Mouse (Mus musculus) left cerebral cortex, postnatal 14 days (tissue): ENCODE measurements at regions not wholly inside any gene's neighbourhood (a gene's known extent, or its start where the extent isn't known, plus 50 kb on each side); places are given as distances from the start of the nearest gene placed in this dataset.
A peak's percentile ranks its signal among the peaks of the same experiment; 100 is the strongest.

ENCODE experiments used
- DNase-seq, 2 experiments: peaks; one replicate each; pipeline ENCODE4 v3.0.0; 2021 to 2022; ENCODE audit warnings: low spot score in 2 of 2, mixed read lengths in 1 of 2
- intact Hi-C: fragments of 180-260 bp; cut with DNase I; formaldehyde crosslinking; loops from one replicate; pipeline ENCODE4 v1.15.1; 2025

DNA sequence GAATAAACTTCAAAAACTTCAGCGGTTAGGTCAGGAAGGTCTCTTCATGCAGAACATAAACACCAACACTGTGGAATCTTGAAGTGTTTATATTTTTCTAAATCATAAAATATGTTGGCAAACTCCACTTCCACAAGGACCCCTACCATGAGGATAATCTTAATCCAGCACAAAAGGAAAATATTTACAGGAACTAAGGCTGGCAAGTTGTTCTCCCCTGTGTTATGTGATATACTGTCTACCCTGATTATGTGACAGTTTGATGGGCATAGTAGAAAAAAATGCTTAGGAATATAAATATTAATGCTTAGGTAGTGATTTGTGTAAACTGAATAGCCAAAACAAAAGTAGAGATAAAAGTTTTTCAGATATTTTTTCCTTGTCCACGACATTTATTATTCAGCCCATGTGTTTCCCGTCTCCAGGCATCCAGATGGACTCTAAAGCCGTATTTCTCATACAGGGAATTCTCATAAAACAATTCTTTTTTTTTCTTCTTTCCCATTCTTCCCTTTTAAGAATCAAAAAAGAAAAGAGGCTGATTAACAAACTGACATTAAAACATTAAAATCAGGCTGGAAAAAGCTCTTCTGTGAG is 311.2 kb upstream of the Cdh11 start:
- intact Hi-C loops = no loop called here
- no peak for DNase-seq

DNA sequence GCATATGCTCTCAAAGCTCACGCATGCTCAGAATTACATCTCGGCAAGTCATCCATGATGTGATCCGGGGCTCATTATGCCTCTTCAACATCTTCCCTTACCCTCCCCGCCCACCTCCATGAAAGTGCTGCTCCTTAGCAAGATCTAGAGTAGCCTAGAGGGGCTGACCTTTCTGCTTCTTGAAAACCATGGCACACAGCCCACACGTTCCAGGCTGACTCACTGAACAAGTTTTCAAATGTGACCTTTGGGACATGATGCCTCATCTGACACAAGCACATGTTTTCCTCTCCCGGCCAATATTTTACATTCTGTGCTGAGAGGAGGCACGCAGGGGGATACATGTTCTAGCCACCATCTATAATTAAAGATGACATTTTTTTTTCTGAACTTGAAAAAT is 340.1 kb upstream of the Cdh11 start:
- intact Hi-C loops = no loop called here
- DNase-seq = peak in 1 of 2 experiments; percentile 3

DNA sequence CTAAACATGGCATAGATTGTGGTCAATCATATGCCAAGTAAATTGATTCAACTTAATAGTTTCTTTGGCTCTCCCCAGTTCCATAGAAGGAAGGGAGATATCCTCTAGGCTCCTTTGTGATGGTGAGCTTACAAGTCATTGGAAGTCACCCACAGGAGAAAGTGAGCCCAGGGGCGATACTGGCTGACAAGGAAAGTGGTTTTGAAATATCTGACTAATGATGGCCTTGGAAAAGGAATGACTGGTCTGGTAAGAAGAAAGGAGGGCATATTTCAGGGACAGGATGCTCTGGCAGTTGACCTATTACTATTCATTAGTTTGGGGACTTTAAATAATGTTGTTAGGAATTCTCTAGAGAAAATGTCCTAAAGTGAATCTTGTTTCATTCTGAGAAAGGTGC is 352.7 kb upstream of the Cdh11 start:
- intact Hi-C loops = no loop called here
- DNase-seq = no peak

DNA sequence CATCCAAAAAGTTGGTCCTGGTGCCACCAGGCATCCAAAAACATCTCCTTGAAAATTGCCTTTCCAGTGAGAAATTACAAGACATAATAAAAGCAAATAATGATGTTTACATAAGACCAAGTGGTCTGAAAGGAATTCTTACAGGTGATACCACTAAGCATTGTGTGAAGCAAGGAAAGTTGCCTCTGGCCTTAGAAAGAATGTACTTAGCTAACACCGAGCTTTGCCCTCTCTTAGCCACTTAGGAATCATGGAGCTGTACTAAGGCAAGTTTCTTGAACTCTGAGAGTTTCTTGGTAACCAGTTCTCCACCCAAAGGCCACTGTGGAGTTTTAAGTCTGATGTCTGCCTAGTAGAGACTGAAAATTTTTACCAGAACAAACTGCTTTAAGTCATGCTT is 359.4 kb upstream of the Cdh11 start:
- no peak for DNase-seq
- intact Hi-C loops = no loop called here

DNA sequence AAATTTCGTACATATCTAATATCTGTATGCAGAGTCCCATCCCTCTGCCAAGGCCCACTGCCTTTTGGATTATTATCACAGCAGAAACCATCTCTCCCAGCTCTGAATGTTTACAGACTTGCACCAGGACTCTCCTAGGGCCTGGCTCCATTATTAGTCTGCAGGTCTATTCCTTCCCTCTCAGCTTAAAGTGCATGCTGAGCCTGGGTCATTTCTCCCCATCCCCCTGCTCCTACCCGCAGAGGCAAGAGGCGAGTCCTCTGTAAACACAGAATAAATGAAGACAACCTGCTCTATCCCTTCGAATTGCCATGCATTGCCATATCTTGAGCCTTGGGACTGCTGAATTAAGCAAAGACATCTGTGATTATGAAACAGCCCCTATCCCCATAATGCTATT is 362.6 kb upstream of the Cdh11 start:
- intact Hi-C loops = no loop called here
- no peak for DNase-seq

DNA sequence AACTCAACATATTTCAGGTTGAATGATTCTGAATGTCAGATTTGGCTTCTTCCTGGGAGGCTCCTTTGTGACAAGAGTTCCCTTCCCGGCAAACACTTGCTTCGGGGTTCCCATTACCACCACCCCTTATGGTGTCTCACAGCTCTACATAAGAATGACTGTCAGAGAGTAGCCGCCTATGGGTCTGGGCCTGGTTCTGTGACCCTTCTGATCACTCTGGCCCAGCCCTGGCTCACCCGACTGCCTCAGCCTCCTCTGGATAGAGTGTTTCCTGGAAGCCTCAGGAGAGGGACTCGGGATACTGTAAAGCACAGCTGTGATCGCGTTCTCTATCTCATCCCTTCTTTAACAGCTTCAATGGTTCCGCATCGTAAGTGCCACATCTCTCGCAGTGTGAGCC is 363.0 kb upstream of the Cdh11 start:
- DNase-seq = peak in 1 of 2 experiments; percentile 0
- intact Hi-C loops = no loop called here

DNA sequence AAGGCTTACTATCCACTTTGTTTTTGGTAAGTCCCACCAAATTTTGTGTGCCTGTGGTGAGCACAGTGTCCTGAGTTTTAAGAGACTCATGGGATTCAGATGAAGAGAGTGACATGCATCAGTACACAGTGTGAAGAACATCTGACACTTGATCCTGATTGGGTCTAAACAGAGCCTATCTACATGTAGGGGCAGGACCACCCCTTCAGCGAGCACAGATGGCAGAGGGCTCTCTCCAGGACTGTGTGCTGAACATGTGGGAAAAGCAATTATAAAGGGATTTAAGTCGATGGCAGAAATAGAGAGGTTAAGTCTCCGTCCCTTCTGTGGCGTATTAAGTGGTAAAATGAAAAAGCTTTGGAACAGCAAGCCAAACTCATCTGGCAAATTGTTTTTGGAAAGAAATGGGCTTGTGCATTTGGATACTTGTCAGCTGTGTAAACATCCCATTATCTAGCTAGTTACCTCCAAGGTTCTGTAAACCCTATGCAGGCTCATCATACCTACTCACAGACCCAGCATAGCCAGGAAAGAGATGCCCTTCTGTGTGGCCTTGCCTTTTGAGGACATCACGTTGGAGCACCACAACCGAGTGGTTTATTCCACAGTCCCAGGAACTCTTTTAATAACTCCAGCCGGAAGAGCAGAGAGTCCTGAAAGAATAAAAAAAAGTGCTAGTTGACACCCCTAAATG is 381.3 kb upstream of the Cdh11 start:
- intact Hi-C loops = no loop called here
- no peak for DNase-seq

DNA sequence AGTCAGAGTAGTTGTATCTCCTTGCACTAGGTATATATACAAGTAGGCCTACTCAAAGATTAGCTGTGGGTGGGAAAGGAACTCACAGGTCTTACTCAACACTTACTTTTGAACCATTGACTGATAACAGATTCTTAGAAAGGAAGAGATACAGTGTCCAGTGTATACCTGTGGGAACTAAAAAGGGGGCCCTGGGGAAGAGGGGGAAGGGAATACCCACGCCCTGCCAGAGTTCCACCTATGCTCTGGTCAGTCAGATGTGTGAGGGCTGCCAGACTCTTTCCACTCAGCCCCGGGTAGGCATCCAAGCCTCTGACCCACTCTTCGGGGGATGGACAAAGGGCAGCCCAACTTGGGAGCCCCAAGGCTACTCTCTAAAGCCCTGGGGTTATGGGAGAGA is 387.9 kb upstream of the Cdh11 start:
- intact Hi-C loops = no loop called here
- no peak for DNase-seq

DNA sequence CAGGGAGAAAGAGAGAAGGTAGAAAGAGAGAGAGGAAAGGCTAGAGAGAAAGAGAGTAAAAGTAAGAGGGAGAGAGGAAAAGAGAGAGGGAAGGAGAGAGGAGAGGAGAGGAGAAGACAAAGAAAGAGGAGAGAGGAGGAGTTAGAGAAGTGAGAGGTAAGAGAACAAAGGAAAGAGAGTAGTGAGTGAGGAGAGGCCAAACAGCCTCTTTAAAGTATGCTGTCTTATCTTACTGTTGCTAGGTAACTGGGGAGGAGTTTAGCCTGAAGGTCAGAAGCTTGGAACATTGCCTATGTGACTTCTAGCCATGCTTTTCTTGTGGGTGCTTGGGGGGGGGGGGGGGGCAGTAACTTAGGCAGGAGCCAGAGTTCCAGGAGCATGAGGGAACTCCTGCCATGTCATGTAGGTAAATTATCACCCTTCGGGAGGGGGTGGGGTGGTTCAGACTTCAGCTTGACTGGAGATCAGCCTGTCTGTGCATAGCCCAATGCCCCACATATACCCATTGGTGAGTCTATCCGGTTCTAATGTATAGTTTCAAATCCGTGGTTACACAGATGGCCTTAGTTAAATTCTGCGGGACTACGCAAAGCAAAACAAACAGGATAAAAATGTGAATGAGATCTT is 388.5 kb upstream of the Cdh11 start:
- no peak for DNase-seq
- intact Hi-C loops = no loop called here

DNA sequence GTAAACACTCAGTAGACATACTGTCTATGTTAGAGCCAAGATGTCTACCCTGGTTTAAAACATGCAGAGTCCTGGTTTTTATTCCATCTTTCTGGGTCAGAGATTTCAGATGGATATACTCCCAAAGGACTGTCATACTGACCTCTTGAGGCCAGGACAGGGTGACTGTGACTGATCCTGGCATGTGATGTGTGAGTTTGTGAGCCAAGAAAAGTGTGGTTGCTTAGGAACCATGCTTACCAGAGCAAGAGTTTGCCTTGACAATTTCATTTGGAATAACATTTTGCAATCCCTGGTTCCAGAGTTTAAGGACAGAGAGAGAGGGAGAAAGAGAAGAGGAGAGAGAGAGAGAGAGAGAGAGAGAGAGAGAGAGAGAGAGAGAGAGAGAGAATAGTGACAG is 395.2 kb upstream of the Cdh11 start:
- DNase-seq = no peak
- intact Hi-C loops = no loop called here

DNA sequence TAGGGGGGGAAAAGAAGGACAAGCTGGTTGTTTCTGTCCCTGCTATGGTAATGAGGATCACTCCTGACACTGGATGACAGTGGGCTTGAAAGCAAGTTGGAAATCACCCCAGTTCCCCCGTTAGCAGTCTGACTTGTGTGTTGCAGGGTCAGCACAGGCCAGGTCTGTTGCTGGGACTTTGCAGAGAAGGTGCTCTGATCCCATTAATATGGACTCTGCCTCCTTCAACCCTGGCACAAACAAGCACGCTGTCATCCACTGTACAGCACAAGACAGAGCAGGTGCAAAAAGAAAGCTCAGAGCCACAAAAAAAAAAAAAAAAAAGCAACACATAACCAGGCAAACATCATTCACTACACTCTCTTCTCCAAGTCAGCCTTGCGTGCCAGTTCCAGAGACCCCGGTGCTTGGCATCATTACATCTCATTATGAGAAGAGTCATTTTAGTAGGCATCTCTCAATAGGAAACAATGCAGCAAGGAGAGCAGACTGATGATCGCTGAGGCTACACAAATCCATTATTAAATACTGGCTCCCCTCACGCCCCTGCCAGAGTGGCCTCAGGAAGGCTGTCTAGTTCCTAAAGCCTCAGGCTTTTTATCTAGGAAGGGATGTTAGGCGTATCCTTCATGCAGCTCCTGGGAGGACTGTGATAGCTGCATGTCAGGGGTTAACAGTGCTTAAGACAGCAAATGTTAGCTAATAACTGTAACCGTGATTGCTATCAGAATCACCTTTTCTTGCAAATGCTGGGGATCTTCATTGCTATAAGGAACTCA is 403.5 kb upstream of the Cdh11 start:
- DNase-seq = no peak
- intact Hi-C loops = no loop called here

DNA sequence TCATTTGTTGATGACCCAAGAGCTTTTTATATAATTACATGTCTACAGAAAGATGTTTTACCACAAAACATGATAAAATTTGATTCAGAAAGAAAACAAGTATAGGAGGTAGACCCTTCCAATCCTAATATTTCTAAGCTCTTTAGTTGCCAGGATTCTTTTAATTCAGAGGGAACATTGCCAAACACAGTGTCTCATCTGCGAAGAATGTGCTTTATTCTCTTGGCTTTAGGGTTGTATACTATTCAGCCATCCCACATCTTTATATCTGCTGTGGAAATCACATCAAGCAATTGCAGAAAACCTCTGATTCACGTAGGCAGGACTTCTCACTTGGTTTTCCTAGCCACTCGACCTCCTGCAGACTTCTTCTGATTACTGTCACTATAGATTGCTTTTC is 412.8 kb upstream of the Cdh11 start:
- intact Hi-C loops = no loop called here
- no peak for DNase-seq

DNA sequence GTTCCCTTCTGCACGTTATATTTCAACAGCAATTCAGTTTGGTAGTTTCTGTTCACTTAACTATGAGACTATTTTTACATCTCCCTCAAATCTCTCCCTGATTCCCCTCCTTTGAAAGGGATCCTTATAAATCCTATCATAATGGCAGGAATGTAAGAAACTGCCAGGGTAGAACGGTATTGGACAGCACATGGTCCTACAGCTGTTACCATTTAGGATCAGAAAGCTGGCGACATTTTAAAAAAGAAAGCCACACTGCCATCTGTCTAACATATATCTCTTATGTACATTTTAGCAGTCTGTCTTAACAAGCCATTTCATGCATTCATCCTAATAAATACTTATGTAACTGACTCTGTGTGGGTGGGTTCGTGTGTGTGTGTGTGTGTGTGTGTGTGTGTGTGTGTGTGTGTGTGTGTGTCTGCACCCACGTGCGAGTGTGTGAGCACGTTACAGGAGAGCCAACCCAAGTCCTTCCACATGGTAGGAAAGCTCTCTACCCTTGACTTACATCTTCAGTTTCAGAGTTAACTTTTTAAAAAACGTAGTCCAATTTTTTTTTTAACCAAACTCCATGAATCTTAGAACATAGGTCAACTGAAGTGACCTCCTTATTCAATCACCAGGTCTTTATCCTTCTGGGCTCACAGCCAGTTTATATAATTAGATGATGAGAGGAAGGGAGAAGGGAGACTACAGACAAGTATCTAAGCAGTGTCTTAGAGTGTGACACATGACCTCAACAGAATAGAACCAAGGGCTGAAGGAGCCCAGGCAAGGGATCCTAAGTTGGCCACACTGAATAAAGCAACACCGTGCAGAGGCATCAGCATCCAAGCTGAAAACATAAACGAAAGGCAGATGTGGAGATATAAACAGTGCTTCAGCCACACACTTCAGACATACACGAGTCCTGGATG is 414.5 kb upstream of the Cdh11 start:
- intact Hi-C loops = no loop called here
- no peak for DNase-seq

DNA sequence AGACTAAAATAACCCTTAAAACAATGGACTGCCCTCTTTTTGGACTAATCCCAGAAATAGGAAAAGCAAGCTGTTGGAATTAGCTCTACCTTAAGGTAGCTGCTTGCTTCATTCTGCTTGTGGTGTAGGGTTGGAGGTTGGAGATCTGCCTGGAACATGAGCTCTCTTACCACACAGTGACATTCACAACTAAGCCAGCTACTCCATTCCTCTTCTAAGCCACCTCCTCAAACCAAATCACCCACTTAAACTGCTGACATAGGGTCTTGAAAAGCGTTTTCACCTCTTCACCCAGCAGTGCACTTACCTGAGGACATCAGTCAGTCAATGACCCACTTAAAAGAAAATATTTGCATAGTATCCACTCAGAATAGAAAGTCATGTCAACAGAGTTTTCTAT is 418.3 kb upstream of the Cdh11 start:
- intact Hi-C loops = no loop called here
- no peak for DNase-seq

DNA sequence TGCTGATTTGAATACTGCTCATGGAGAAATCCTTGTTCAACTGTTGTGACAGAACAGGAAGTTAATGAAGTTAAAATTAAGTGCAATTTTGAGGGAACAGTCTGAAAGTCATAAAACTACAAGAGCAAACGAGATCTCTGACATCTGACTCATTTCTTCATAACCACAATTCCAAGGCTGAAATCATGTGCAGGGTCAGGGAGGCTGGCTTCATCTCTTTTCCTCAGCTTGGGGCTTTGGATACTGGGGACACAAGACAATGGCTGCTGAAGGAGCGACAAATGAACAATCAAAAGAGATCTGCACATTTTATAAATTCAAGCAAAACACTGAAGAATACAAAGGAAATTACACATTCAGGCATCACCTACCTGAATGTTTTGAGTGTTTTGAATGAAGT is 429.2 kb upstream of the Cdh11 start:
- DNase-seq = no peak
- intact Hi-C loops = no loop called here

DNA sequence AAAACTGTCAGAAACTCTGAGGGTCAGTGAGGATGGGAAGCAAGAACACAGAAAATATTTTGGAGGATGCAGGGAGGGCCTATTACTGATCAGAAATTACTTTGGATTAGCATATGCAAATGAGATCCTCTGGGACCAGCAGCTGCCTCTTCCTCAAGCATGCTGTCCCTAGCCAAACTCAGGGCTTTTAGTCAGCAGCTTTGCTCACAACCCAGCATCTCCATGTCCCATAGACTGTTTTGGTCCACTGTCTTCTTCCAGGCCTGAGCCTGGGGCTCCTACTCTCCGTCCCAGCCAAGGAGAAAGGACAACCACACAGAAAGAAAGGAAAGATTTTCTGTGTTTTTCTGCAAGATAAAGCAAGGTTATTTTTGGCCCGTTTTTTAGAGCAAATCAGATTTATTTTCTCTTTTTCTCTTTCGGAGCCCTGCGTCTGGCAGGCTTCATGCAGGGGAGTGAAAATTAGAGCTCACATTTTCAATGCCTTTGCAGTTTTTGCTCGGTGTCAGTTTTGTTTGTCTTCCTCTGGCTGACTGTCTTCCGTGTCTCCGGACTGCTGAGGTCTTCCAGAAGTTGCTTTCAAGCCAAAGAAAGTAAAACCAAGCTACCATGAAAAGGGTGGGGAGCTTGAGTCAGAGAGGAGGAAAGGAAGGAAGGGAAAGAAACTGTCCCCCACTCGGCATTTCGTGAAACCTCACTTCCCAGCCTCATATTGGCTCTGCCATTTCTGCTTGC is 445.5 kb upstream of the Cdh11 start:
- peak in 1 of 2 experiments; percentile 13 for DNase-seq
- intact Hi-C loops = no loop called here

DNA sequence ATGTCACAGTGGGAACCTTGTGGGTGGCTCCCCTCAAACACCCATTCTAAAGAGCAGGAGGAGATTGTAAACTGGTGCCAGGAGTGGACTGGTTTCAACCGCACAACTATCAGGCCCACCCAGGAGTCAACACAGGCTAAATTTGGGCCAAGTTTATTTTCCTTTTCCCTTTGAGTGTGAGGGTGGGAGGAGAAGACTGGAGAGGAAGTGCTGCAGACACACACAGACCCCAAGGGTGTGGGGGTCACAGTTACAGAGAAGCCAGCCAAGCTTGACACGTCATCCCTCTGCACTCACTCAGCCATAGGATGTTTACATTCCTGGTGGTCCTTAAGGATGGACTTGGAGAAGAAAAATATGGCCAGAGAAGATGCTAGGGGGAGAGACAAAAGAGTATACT is 448.9 kb upstream of the Cdh11 start:
- intact Hi-C loops = no loop called here

DNA sequence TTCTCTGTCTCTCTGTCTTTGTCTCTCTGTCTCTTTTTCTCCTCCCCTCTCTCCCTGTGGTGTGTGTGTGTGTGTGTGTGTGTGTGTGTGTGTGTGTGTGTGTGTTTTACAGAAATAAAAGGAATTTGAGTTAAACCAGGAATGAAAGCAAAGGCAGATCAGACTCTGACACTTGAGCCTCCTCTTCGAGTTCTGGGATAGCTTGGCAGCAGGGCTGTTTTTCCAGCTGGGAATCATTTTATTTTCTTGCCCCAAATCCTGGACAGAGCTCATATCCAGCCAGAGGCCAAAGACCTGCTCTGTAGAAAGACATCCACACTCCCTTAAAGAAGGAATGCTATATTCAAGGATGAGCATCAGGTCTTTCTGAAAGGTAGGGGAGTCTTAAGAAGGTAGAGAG is 450.2 kb upstream of the Cdh11 start:
- intact Hi-C loops = no loop called here
- no peak for DNase-seq

More for the DNA sequence above, 448.9 kb upstream of the Cdh11 start:
- no peak for DNase-seq

DNA sequence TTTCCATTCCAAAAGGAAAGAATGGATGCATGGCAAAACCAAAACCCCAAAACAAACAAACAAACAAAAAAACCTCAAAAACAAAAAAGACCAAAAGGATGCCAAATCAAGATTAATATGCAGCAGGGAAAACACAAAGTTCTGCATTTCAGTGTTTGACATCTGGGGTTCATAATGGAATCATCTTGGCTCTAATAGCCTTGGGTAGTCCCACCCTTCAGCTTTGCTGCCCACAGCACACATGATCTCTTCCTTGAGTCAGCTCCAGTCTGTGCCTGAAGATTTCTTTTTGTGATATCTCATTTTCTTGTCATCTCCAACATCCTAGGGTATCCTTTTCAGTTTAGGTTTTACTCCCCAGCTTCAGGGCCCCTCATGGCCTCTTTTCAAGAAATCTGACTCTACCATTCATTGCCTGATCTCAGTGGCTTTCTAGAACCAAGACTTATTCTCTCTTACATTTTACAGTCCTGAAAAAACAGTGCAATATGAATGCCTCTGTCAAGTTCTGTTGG is 453.1 kb upstream of the Cdh11 start:
- intact Hi-C loops = no loop called here
- DNase-seq = no peak
